Mouse (Mus musculus) olfactory bulb, adult 2 months (tissue): Measurements from ENCODE around the gene Unk.

ENCODE experiments used
- CTCF ChIP-seq: fragments of 200-500 bp; IDR thresholded peaks from 2 replicates; pipeline ENCODE4 v1.5.1; 2012; ENCODE audit warnings: low read depth, mild to moderate bottlenecking, low read length, moderate library complexity; ENCODE audit not compliant: insufficient read depth
- POLR2A ChIP-seq: fragments of 200-500 bp; IDR thresholded peaks from 2 replicates; pipeline ENCODE4 v1.6.1; 2012; ENCODE audit warnings: mild to moderate bottlenecking, low read depth, low read length, moderate library complexity; ENCODE audit not compliant: insufficient read depth

DNA sequence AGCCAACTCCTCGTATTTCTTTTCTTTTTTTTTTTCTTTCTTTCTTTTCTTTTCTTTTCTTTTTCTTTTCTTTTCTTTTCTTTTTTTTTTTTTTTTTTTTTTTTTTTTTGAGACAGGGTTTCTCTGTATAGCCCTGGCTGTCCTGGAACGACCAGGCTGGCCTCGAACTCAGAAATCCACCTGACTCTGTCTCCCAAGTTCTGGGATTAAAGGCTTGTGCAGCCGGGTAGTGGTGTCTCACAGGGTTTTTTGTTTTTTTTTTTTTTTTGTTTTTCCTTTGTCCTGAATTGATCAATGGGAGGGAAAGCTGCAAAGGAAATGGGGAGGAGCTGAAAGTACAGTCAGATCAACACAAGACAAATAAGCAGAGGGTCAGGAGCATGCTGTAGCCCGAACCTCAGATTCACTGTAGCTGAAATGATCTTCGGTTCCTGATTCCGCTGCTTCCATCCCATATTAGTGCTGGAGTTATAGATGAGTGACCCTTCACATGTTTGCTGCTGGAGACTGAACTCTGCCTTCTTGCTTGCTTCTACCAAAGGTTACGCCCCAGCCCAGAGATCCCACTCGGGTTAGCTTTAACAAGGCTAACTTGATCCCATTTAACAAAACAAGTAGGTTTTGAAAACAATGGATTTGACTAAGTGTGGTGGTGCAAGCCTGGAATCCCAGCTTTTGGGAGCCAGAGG, 1.8 kb upstream of the Unk start:
- no peak for TF ChIP-seq POLR2A
- TF ChIP-seq CTCF, result no peak
